Mouse (Mus musculus) natural killer cell, adult 2 months (primary cell): ENCODE data around the gene Cby1.

Experiments used
- DNase-seq, 2 experiments: peaks; one replicate each; pipeline ENCODE4 v3.0.0; 2022; ENCODE audit warnings: low spot score in 2 of 2

Cby1 gene

DNA sequence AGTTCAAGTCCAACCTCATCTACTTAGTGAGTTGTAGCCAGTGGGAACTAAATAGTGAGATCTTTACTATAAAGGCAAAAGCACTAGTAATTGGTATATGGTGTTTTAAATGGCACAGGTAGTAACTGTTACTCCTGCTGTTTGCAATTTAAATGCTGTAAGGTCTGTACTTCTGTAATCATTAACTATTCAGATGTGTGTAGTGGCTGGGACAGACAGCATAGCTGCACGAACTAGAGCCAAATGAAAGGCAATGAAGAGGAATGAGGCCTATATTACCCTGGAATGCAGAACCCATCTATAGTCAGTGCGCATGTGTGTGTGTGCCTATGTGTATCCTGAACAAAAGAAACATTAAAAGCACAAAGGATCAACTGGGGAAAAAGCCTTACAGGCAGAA lies 18.9 kb downstream of the Cby1 start:
- DNase-seq = no peak

DNA sequence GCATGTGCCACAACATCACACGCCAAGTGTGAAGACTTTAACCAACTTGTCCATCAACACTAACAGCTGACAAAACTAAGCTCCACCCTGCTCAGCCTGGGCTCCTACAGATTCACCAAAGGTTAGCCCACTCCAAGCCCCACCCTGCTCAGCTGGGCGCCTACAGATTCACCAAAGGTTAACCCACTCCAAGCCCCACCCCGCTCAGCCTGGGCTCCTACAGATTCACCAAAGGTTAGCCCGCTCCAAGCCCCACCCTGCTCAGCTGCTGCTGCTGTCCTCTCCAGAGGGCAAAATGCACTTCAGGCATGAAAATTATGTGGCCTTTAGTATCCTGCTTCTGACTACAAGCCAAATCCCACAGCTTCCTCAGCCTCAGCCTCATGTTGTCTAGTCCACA lies 23.0 kb downstream of the Cby1 start:
- DNase-seq = no peak

DNA sequence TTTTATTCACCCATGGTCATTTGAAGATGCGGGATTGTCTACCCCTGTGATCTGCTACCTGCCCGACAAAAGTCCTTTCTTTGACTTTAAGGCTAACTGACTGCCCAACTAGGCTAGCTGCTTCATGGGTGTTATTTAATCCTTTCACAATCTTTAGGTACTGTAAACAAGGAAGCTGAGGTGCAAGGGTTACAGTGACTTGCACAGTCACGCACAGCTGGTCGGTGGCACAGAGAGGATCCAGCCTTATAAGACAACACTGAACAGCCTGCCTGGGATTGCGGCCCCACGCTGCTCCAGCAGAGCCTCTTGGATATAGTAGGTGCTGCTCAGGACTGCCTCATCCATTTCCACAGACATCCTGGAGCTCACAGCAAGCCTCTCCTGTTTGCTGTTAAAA lies 24.1 kb downstream of the Cby1 start:
- DNase-seq = no peak

DNA sequence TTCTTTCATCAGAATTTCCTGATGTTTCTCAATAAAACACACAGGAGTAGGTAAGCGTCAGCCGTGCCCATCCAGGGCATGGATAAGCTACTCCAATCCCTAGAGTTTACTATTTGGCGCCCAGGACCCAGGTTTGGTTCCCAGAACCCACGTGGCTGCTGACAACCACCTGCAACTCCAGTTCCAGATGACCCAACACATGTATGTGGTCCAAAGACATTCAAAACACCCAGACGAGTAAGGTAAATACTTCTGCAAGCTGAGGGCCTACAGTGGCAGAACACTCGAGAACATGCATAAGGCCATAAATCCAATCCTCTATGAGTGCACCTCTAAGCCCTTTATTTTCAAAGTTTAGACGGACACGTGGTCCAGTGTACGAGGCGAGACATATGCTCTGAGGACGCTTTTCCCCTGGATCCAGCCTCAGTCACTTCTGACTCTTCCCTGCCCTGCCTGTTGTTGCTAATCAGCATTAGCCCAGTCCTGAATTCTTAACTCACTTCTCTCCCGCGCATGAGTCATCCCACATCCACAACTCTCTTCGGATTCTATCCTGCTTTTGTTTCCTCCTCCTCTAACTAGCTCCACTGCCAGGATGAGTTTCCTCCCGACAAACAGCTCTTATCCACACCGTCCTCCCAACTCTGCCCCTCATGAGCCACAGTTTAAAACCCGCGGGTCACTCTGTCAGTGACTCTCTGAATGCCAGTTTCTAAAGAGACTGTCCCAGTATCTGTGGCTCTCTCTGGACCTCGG lies 24.9 kb downstream of the Cby1 start:
- DNase-seq = no peak

DNA sequence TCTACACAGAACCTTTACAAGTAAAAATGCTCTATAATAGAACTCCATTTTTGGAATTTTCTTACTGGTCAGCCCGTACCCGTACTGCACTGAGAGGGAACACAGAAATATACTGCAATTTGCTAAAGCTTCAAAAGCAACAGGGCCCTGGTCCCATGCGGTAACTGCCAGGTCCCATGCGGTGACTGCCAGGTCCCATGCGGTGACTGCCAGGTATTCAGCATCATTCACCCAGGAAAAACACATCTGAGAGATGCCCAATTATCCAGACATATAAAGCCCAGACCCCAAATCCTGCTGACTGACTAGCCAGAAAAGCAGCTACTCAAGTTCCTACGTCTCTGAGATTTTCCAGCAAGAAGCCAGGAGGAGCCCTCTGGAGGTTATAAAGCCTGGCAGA lies 25.6 kb downstream of the Cby1 start:
- no peak for DNase-seq

DNA sequence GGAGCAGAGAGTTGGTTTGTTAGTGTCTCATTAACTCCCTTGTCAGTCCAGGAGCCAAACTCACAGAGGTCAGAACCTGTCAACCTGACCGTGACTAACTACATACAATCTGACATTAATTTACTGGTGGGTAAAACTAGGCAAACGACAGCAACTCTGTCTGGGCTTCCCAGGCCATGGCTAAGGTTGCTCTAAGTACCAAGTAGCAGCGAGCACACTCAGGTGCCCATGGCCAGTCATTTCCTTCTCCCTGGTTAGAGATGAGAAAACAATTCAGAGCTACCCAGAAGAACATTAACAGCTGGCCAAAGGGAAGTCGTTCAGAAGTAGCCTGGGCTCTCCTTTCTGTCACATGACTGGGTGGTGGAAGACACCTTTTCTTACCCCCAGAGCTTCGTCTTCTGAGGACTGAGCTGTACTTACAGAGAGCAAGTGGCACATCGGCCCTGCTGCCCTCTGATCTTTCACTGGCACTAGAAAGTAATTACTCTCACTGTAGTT lies 26.2 kb downstream of the Cby1 start:
- DNase-seq = no peak

DNA sequence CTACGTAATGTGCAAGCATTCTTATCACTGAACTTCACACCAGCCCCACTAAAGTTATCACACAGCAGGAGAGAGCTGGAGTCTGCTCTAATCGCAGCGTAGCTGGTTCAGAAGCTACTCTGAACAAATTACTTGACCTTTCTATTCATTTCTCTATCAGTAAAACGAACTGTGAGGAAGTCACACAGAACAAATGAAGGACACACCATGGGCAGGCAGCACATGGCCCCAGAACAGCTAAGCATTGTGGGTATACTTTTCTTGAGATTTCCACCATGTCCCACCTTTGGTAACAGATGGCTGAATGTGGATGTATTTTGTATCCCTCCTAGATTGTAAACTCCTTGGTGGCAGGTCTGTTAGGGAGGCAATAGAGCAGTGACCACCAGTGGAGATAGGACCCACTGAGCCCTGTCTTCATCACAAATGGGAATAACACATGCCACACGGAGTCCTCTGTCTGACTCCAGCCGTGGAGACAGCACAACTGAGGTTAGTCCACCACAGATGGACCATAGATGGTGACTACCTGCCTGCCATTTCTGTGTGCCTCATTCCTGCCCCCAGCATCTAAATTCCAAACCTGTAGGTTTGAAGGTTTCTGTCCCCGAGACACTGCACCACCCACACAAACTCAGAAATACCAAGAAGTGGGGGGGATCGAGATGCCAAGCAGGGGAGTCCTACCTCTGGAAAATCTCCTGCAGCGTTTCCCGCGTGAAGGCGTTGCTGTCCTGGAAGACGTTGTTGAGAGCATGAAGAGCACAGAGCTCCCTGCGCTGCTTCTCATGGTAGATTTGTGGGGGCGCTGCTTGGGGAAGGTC lies 27.3 kb downstream of the Cby1 start:
- DNase-seq = no peak

DNA sequence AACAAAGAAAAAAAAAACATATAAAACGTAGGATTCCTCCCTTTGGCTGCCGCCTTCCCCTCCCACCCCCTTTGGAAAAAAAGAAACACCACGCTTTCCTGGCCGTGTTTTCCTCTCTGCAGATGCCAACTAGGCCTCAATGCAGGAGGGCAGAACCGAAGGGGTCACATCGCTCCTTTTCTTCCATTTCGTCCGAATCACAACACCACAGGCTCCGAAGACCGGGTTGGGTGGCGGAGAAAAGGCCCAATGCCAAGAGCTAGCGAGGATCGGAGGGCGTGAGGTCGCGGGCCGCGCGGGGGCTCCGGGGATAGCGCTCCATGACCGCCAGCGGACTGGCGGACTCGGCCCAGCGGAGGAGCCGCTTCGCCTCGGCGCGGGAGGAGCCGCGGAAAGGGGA lies 28.2 kb downstream of the Cby1 start:
- DNase-seq = no peak

DNA sequence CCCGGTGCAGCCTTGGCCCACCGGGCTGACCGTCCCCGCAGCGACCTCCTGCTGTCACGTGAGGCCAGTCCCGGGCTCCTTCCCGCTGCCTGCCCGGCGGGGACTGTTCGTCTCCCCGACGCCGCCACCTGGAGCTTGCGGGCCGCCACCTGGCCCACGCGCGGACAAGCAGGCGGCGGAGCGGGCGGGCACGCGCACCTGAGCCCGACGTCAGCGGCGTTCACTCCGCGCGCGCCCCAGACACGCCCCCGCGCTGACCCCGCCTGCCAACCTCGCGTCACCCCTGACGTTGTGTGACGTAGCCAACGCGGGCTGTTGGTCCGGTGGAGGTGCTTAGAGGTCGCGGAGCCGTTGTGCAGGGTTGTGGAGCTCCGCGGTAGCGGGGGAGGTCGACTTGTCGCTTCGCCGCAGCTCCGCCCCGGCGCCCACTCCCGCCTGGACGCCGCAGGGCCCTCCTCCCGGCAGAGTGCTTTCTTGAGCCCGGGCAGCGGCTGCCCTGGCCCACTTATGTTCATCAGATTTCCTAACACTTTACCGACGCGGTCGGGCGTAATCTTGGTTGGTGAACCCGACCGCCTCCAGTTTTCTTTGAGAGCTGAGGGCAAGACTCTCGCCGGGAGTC lies 28.8 kb downstream of the Cby1 start, which contains the start of gene Josd1:
Gene Josd1 (minus strand): TSS at position 274 of the 622 bp plus-strand sequence.
- DNase-seq = peak; percentile 97 to 98

DNA sequence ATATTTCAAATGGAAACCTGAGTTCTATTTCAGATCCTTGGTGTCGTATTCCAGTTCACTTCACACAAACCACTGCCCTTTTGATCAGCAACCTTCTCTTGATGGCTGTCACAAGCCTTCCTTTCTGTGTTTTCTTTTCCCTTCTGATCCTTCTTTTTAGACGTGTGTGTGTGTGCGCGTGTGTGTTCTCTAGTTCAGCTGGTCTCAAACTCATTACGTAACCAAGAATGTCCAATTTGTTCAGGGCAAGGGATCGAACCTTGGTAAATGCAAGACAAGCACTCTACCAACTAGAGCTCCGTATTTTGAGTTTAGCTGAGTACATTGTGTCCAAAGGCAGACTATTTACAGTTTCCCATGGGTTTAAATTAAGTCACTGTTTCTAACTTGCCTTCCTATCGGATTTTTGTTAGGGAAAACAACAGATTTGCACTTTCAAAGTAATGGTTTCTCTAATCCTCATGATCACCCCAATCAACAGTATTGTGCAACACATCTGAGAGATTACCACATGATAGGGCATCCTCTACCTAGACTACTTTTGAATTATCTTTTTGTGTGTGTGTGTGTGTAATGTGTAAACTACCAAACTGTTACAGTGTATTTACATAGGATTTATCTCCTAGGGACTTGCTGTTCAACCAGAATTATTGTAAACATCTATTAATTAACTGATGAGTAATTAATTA lies 29.4 kb downstream of the Cby1 start:
- DNase-seq = no peak

DNA sequence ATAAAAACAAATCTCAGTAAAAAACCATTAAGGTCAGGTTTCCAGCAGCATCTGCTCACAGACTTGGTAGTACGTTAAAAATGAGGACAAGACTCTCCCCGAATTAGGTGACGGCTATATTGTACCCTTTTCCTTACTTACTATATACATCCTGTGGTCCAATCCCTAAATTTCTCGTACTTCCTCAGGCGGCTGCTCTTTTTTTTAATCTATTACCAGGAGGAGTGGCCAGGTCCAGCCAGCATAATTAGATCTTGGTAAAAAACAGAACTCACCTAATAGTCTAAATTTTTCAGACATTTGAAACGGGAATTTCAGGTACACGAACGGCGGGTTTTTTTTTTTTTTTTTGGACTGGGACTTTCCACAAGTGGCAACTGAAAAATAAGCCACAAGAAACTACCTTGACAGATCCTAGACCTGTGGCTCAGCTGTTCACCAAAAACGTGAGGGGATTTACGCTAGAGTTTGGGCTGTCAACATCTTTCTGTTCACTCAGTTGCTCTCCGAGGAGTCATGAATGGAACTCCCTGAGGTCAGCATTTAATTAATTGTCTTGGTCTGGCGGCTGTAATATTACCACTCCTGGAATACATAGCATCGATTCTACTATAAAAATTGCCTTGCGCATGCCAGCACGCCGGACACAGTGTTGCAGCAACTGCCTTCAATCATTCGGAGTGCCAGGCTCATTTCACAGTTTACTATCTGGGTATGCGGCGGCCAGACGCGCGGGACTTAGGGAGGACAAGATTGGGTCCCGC lies 30.8 kb downstream of the Cby1 start:
- DNase-seq = no peak

DNA sequence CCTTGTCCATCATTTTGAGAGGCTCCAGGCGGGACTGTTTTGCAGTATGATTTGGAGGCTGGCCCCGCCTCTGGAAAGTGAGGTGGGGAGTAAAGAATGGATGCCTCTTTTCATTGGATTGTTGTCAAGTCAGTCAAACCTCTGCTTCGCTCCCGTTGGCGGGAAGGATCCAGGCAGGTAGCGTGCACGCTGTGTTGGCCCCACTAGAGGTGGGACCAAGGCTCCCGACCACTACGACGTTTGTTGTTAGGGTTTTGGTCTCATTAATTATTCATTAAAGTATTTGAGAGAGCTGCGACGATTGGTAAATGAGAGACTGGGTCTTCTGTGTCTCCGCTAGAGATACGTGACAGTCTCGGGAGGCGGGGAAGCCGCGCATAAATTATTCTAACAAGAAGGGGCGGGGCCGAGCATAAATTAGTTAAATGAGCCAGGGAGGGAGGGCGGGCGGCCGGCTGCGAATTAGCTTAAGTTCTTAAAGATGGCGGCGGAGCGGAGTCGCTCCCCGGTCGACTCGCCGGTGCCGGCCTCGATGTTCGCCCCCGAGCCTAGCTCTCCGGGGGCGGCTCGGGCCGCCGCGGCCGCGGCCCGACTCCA lies 31.5 kb downstream of the Cby1 start, which contains the start of gene Gtpbp1:
Gene Gtpbp1 (plus strand): TSS at position 420 of the 597 bp plus-strand sequence.
- DNase-seq = peak; percentile 94 to 96

DNA sequence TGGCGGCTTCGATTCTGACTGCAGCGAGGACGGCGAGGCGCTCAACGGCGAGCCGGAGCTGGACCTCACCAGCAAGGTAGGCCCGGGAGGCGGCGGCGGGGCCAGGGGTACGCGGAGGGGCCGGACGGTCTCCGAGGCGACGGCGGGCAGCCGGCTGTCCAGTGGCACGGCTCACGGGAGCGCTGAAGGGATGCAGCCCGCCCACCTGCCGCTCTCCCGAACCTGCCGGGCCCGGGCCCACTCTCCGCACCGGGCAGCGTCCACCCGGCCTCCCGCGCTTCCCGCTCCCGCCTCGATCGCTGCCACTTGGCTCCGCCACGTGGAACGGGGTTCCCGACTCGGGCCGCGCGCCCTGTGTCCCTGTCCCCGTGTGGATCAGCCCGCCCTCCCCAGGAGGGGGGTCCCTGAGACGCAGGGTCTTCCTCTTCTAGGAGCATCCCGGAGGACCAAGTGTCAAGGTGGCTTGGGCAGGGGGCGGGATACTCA lies 32.1 kb downstream of the Cby1 start:
- no peak for DNase-seq

DNA sequence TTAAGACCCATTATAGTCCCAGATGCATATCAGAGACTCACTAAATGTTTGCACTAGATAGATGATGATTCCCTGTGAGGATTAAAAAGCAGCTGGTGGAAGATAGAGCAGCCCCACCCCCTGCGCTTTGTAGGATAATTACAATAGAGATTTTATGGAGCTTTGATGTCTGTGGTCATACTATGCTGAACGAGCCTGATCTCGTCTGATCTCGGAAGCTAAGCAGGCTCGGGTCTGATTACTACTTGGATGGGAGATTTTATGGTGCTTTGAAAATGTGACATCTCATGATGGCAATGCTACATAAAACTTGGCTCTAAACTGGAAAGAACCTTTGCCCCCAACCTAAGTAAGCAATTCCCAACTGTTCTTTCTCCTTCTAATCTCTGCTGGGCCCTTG lies 33.3 kb downstream of the Cby1 start:
- DNase-seq = no peak

DNA sequence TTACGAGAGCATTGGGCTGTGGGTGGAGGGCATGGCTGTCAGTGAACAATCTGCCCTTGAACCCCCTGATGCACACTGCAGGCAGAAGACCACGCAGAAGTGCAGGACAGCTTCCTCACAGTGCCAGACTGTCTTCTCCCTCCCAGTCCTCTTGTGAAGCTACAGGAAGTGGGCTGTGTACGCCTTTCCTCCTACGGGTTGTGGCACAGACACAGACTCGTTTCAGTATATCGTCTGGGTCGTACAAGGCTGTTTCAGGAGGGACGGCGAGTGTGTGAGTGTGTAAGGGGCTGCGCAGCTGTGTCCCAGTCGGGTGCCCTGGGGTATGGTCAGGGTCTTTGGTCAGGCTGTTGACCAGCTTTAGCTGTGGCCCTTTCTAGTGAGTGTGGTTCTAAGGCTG lies 34.7 kb downstream of the Cby1 start:
- peak; percentile 65 to 68 for DNase-seq

DNA sequence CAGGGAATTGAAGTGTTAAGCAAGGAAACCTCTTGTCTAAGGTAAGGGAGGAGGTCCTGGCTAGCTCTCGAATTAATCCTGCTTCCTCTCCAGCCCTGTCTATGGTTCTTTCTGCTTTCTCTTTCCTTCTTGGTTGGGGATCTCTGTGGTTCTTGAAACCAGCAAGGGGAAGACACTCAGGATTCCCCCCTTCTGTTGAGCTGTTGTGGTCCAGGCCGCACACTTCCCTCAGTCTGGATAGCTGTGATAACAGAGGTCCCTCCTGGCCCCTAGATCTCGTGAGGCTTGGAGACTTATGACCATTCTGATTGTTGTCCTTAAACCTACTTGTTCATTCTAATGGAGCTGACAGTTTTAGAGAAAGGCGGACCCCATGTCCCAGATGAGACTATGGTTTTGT lies 35.5 kb downstream of the Cby1 start:
- peak in 1 of 2 experiments; percentile 26 for DNase-seq

DNA sequence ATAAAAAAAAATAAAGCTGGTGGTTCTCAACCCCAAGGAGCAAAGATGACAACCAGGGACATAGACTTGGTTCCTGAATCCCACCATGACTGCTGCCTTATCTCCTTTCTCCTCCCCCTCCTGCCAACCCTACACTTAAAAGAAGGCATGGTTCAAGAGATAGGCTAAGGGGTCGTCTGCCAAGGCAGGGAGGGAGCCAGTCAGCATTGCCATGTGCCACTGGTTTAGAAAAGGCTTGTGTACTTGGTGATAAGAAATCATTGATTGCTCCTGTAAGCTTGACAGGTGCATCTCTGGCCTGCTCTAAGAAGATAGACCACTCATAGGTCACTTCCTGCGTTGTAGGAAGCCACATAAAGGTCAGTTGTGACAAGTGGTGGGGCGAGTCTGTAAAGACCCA lies 36.5 kb downstream of the Cby1 start:
- DNase-seq = peak in 1 of 2 experiments; percentile 26

DNA sequence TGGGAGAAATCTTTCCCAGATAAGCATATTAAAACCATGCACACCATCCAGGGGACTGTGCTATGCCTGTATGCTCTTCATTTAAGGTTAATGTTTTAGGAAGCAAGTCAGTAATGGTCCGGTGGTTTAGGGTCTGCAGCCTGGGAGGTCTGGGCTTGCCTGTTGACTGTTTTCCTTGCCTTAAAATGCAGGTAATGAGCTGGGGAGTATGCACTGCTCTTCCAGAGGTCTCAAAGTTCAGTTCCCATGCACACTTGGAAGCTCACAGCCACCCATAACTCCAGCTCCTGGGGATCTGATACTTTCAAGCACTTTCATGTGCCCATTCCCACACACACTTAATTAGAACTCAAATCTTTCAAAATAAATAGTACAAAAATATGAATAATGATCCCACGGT lies 37.5 kb downstream of the Cby1 start:
- no peak for DNase-seq

DNA sequence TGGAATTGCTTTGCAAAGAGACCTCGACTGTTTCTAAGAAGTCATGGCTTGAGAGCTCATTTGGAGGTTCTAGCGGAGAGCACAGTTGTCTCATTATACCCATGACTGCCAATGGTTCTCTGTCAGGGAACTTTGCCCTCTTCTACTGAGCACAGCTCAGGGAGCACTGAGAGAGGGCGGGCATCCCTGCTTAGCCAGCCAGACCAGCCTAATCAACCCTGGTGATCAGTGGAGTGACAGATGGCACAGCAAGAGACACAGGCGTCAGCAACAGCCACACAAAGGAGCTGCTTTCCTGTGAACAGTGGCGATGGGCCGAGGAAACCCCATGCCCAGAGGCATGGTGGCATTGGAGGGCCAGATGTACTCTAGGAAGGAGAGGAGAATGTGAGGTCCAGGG lies 38.0 kb downstream of the Cby1 start:
- no peak for DNase-seq

DNA sequence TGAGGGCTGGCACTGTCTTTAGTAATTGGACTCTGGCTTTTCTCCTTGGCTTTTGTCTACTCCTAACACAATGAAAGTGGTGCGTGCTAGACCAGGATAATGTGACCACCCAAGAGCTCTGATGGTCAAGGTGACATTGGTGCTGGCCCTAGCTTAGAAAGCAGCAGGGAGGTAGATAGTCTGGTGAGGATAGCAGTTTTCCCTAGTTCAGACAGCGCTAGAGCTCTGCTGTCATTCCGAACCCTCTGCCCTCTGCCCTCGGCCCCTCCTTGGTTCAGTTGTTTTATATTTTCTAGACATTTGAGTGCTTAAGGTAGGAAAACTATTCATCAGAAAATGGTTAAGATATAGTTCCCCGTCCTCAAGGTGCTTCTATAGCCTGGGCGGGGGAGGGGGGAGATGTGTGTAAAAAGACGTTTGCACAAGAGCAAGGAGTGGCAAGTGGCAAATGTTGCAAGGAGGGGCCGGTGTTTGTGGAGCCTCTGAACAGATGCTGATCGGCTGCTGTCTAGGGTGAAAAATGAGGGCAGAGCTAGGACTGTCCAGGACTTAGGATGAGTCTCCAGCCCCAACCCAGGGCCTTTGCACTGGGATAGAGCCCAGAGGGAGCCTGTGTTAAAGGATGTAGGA lies 38.7 kb downstream of the Cby1 start:
- DNase-seq = no peak
